Mouse (Mus musculus) ES-E14 (cell line): Measurements from ENCODE around the gene Gpr89. TPM values are rescaled to one million over a fixed set of nuclear protein-coding genes. Genes with fewer than 3 reads are reported as not detected.

Experiments
- DNase-seq: peaks from one replicate; pipeline ENCODE4 v3.0.0-alpha.2; 2013; ENCODE audit warnings: low read depth, low spot score
- H3K27ac ChIP-seq: 2 replicates; pipeline ENCODE4 v1.5.1; 2012; ENCODE audit warnings: low read depth, mild to moderate bottlenecking, low read length, moderate library complexity, mixed read lengths; ENCODE audit not compliant: poor library complexity, insufficient read depth, severe bottlenecking
- H3K36me3 ChIP-seq: 2 replicates; pipeline ENCODE4 v1.6.1; 2012; ENCODE audit warnings: mild to moderate bottlenecking, low read length, moderate library complexity, mixed read lengths; ENCODE audit not compliant: control insufficient read depth, poor library complexity, insufficient read depth, severe bottlenecking
- H3K4me1 ChIP-seq, 2 experiments: fragments of 150-350 bp in 1 of 2; sonication (generic) in 1 of 2; 2 replicates each; pipeline ENCODE4 v1.6.1; 2012; ENCODE audit warnings: low read length in 2 of 2, mild to moderate bottlenecking in 1 of 2, mixed read lengths in 1 of 2; ENCODE audit not compliant: control insufficient read depth in 2 of 2, insufficient read depth in 2 of 2, poor library complexity in 1 of 2
- H3K4me3 ChIP-seq, 2 experiments: fragments of 150-350 bp in 1 of 2; sonication (generic) in 1 of 2; 2 replicates each; pipeline ENCODE4 v1.5.1; 2012; ENCODE audit warnings: low read length in 2 of 2, low read depth in 1 of 2, mild to moderate bottlenecking in 1 of 2, mixed read lengths in 1 of 2; ENCODE audit not compliant: insufficient read depth in 1 of 2, poor library complexity in 1 of 2, severe bottlenecking in 1 of 2
- H3K9ac ChIP-seq: 2 replicates; pipeline ENCODE4 v1.6.1; 2012; ENCODE audit warnings: low read depth, mild to moderate bottlenecking, low read length, mixed read lengths; ENCODE audit not compliant: poor library complexity, insufficient read depth, severe bottlenecking
- H3K9me3 ChIP-seq: fragments of 150-350 bp; sonication (generic); 2 replicates; pipeline ENCODE4 v1.6.1; 2012; ENCODE audit warnings: low read depth, mild to moderate bottlenecking, low read length; ENCODE audit not compliant: control insufficient read depth, insufficient read depth
- CHD2 ChIP-seq: IDR thresholded peaks from 2 replicates; pipeline ENCODE4 v1.6.1; 2014; ENCODE audit warnings: mild to moderate bottlenecking, low read depth, low read length, inconsistent platforms
- HCFC1 ChIP-seq: IDR thresholded peaks from 2 replicates; pipeline ENCODE4 v1.6.1; 2012; ENCODE audit warnings: low read length, inconsistent platforms, borderline replicate concordance; ENCODE audit not compliant: insufficient read depth
- MAFK ChIP-seq: IDR thresholded peaks from 2 replicates; pipeline ENCODE4 v1.6.1; 2014; ENCODE audit warnings: mild to moderate bottlenecking, low read depth, low read length, inconsistent platforms; ENCODE audit not compliant: insufficient read depth
- ZC3H11A ChIP-seq: IDR thresholded peaks from 2 replicates; pipeline ENCODE4 v1.6.1; 2012; ENCODE audit warnings: low read depth, mild to moderate bottlenecking, inconsistent platforms, low read length, borderline replicate concordance
- ZNF384 ChIP-seq: IDR thresholded peaks from 2 replicates; pipeline ENCODE4 v1.6.1; 2012; ENCODE audit warnings: low read depth, low read length, inconsistent platforms
- in situ Hi-C, 2 experiments: fragments of 600-800 bp; cut with MboI; formaldehyde crosslinking; loops; one replicate each; pipeline ENCODE4 v1.15.1; 2025; ENCODE audit warnings: low sequenced_read_pairs in 2 of 2, inconsistent platforms in 1 of 2; ENCODE audit not compliant: unreplicated experiment in 2 of 2
- total RNA-seq: library from RNA; depleted of rRNA; stranded (reverse); fragments of 300-350 nt; gene quantifications from 2 replicates; pipeline ENCODE4 v1.2.3, GENCODE M21; 2012

Gpr89 gene
- total RNA-seq, 1 experiment: 40.5 TPM

DNA sequence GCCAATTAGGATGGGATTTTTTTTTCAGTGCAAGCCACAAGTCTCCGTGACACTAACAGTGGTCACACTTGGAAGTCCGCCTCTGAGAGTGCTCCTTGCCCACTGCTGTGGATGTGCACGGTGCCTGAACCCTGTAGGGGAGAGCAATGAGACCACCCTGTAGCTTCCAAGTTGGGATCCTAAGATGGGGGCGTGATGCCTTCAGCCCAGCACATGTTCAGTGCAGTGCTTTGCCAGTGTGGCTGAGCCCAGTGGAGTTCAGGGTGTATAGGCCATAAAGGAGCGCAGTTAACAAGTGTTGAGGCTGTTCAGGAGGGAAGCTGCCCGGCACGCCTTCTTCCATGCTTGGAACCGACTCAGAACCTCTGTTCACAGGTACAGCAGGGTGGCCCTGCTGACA is 36.6 kb downstream of the Gpr89 start:
- no peak for DNase-seq
- H3K36me3 ChIP-seq: peaks cover 26% of the 10 kb centered on the region
- no peak overlapping the region for H3K9ac ChIP-seq
- no peaks in the 10 kb centered on the region for H3K4me1 ChIP-seq
- in situ Hi-C loops: no loop called here
- no peak overlapping the region for H3K27ac ChIP-seq
- H3K9me3 ChIP-seq: no peaks in the 10 kb centered on the region
- H3K4me3 ChIP-seq: no peak overlapping the region
- no peak for TF ChIP-seq ZC3H11A
- TF ChIP-seq ZNF384: no peak
- TF ChIP-seq MAFK: no peak
- TF ChIP-seq HCFC1: no peak
- TF ChIP-seq CHD2: no peak

DNA sequence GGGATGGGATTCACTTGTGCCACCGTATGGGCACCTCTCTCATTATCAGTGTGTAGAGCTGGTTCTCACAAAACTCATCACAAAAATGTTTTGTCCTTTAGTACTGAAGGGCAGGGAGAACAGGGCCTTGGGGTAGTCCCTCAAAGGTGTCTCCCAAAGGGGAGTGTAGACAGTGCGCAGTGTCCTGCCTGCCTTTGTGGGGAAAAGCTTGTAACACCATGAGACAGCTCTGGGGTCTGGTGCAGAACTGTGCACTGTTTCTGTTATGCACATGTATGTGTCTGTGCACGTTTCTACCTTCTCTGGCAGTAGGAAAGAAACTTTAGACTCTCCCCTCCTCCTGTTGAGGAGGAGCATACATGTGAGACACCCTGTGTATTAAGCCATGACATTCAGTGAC is 37.3 kb downstream of the Gpr89 start:
- Histone ChIP-seq H3K4me1 (no peaks in the 10 kb centered on the region), H3K9ac (no peak overlapping the region), H3K36me3 (peaks cover 22% of the 10 kb centered on the region), H3K4me3 (no peak overlapping the region), H3K27ac (no peak overlapping the region), H3K9me3 (no peaks in the 10 kb centered on the region)
- DNase-seq: no peak
- in situ Hi-C loops: no loop called here
- TF ChIP-seq CHD2 (no peak), MAFK (no peak), ZC3H11A (no peak), ZNF384 (no peak), HCFC1 (no peak)

DNA sequence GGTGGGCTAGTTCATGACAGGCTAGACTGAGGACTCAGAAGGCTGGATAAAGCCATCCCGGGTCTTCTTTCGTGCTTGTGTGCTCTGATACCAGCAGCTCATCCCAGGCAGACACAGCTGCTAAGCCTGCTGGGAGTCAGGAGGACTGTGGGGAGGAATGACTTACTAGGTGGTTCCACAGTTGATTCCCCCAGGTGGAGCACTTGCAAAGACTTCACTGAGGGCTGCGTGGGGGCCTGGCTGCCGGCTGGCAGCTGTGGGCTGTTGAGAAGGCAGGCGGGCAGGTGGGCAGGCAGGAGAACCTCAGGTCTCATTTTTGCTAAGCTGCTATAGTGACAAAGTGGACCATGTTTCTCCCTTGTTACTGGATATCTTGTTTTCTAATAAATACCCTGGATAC is 44.6 kb downstream of the Gpr89 start:
- Histone ChIP-seq H3K4me1 (no peaks in the 10 kb centered on the region), H3K9ac (no peak overlapping the region), H3K9me3 (no peaks in the 10 kb centered on the region), H3K27ac (no peak overlapping the region), H3K4me3 (no peak overlapping the region), H3K36me3 (peaks cover 4% of the 10 kb centered on the region; the same call in 1 of the 2 replicates)
- in situ Hi-C loops: no loop called here
- TF ChIP-seq HCFC1 (no peak), ZNF384 (no peak), ZC3H11A (no peak), CHD2 (no peak)
- DNase-seq: no peak

DNA sequence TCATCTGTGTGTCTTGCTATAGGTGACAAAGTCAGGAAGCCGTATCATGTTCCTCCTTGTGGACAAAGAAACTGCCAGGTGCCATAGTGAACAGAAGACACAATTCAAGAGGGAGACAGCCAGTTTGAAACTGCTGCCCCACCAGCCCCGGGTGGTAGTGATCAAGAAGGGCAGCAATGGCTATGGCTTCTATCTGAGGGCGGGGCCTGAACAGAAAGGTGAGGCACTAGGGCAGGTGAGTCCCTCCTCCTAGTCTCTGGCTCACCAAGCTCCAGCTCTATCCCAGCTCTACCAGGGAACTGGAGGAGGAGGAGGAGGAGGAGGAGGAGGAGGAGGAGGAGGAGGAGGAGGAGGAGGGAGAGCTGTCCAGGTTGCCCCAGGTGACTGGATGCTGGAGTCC is 49.3 kb downstream of the Gpr89 start:
- Histone ChIP-seq H3K27ac (no peak overlapping the region), H3K9ac (no peak overlapping the region), H3K9me3 (no peaks in the 10 kb centered on the region), H3K4me1 (no peaks in the 10 kb centered on the region), H3K4me3 (no peak overlapping the region), H3K36me3 (peaks cover 4% of the 10 kb centered on the region; the same call in 1 of the 2 replicates)
- TF ChIP-seq ZC3H11A (no peak), HCFC1 (no peak), CHD2 (no peak), ZNF384 (no peak), MAFK (no peak)
- no peak for DNase-seq
- in situ Hi-C loops: no loop called here

DNA sequence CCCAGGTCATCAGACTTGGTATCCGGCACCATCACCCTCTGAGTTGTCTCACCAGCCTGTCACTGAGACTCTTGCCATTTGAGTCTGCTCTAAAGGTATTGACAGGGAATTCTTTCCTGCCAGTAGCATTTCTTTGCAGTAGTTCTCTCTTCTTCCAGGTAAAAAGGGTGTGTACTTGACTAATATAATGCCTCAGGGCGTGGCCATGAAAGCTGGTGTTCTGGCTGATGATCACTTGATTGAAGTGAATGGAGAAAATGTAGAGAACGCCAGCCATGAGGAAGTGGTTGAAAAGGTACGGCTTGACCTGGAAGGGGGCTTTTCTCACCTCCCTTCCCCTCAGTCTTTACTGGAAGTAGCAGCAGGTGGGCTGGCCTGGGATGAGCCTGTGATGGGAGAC is 50.8 kb downstream of the Gpr89 start:
- no peaks in the 10 kb centered on the region for H3K9me3 ChIP-seq
- no peak overlapping the region for H3K27ac ChIP-seq
- DNase-seq: peak; percentile 24
- H3K4me1 ChIP-seq: no peaks in the 10 kb centered on the region
- H3K9ac ChIP-seq: no peak overlapping the region
- in situ Hi-C loops: no loop called here
- H3K4me3 ChIP-seq: no peak overlapping the region
- TF ChIP-seq ZC3H11A (no peak), ZNF384 (no peak), CHD2 (no peak), HCFC1 (no peak), MAFK (no peak)
- no peaks in the 10 kb centered on the region for H3K36me3 ChIP-seq
